Mouse (Mus musculus) skeletal muscle tissue, adult 2 months (tissue): Measurements from ENCODE around the gene Igll1.

Experiments used
- DNase-seq: peaks from one replicate; pipeline ENCODE4 v3.0.0-alpha.2; 2012; ENCODE audit warnings: low read depth, low spot score

Igll1 gene

GRCm38 (mm10) chr16:16854836-16855235 lies 8.9 kb downstream of the Igll1 start:
- DNase-seq, result no peak

GRCm38 (mm10) chr16:16852411-16852810 lies 11.4 kb downstream of the Igll1 start:
- DNase-seq, result no peak

- no peak for DNase-seq
Measured at GRCm38 (mm10) chr16:16849196-16849595, 14.6 kb downstream of the Igll1 start.

- DNase-seq, result no peak
Measured at GRCm38 (mm10) chr16:16829671-16830070, 34.1 kb downstream of the Igll1 start.

- DNase-seq, result no peak
Measured at GRCm38 (mm10) chr16:16828757-16829615, 34.8 kb downstream of the Igll1 start, which contains the start of gene Spag6l. TSS of gene Spag6l (minus strand) at chr16:16829456.

- no peak for DNase-seq
Measured at GRCm38 (mm10) chr16:16826223-16826622, 37.6 kb downstream of the Igll1 start.

GRCm38 (mm10) chr16:16825476-16825875 lies 38.3 kb downstream of the Igll1 start:
- no peak for DNase-seq
